Mouse (Mus musculus) inflammation-experienced regulatory T-cells, adult 6 months (primary cell): ENCODE results near the gene Capn10. TPM values are rescaled to one million over a fixed set of nuclear protein-coding genes. Genes with fewer than 3 reads are reported as not detected.
A peak's percentile ranks its signal among the peaks of the same experiment; 100 is the strongest.
"Not testable (repeated sequence)": the region's sequence is repeated elsewhere in the genome, so short reads cannot be mapped to it uniquely, and the experiment has no call there.

Experiments
- ATAC-seq: one replicate; pipeline ENCODE4 v1.8.0; 2017
- polyA plus RNA-seq, 3 experiments: library from polyadenylated mRNA; unstranded; fragments of 100-300 nt; shearing (Covaris generic); gene quantifications; one replicate each; pipeline ENCODE4 v1.2.1; 2017

The Capn10 gene
- polyA plus RNA-seq, 3 experiments from 2014 or later: 4.6 to 7.3 (median 6.9) TPM

- ATAC-seq: no peak
Measured at GRCm38 (mm10) chr1:92920474-92921200, 13.5 kb upstream of the Capn10 start.

- ATAC-seq: no peak
Measured at GRCm38 (mm10) chr1:92921496-92921895, 12.7 kb upstream of the Capn10 start.

- no peak for ATAC-seq
Measured at GRCm38 (mm10) chr1:92930171-92930706, 3.9 kb upstream of the Capn10 start.

- no peak for ATAC-seq
Measured at GRCm38 (mm10) chr1:92933611-92934010, 565 bp upstream of the Capn10 start.

- no peak for ATAC-seq
Measured at GRCm38 (mm10) chr1:92935054-92935962, 1.1 kb downstream of the Capn10 start.

GRCm38 (mm10) chr1:92935977-92936376 is 1.8 kb downstream of the Capn10 start:
- ATAC-seq: no peak

- no peak for ATAC-seq
Measured at GRCm38 (mm10) chr1:92936467-92936866, 2.3 kb downstream of the Capn10 start.

GRCm38 (mm10) chr1:92937797-92938196 is 3.6 kb downstream of the Capn10 start:
- ATAC-seq: no peak

- no peak for ATAC-seq
Measured at GRCm38 (mm10) chr1:92939746-92940145, 5.6 kb downstream of the Capn10 start.

- ATAC-seq: no peak
Measured at GRCm38 (mm10) chr1:92943219-92943989, 9.2 kb downstream of the Capn10 start.

- no peak for ATAC-seq
Measured at GRCm38 (mm10) chr1:92947966-92948365, 13.8 kb downstream of the Capn10 start.

GRCm38 (mm10) chr1:92949426-92949825 is 15.2 kb downstream of the Capn10 start:
- ATAC-seq: no peak

GRCm38 (mm10) chr1:92950607-92951006 is 16.4 kb downstream of the Capn10 start, which contains the start of gene Gpr35:
TSS of gene Gpr35 (plus strand) at chr1:92950865.
- ATAC-seq: no peak

GRCm38 (mm10) chr1:92953641-92954040 is 19.5 kb downstream of the Capn10 start:
- ATAC-seq: no peak

- ATAC-seq: not testable (repeated sequence)
Measured at GRCm38 (mm10) chr1:92956571-92957335, 22.6 kb downstream of the Capn10 start.

- no peak for ATAC-seq
Measured at GRCm38 (mm10) chr1:92958999-92959398, 24.8 kb downstream of the Capn10 start.

- not testable (repeated sequence) for ATAC-seq
Measured at GRCm38 (mm10) chr1:92970791-92971190, 36.6 kb downstream of the Capn10 start.

- ATAC-seq: peak; percentile 54
Measured at GRCm38 (mm10) chr1:92971879-92972795, 38.0 kb downstream of the Capn10 start.

- peak; percentile 46 for ATAC-seq
Measured at GRCm38 (mm10) chr1:92972854-92973253, 38.7 kb downstream of the Capn10 start.

GRCm38 (mm10) chr1:92976141-92976566 is 42.0 kb downstream of the Capn10 start:
- ATAC-seq: no peak
